ENCODE assay signal across 8 mouse cellular contexts in genomic region chr10:74920853-74921567, GRCm38 (mm10). TPM values are rescaled to one million over a fixed set of nuclear protein-coding genes. Genes with fewer than 3 reads are reported as not detected.
DNase-seq lines count a peak whose midpoint lies in the region; ATAC-seq and TF ChIP-seq lines count a peak whose summit lies in the region.

No protein-coding gene starts in this region.

- 0 out of 2 replicates have a peak, but pooled peaks cover 2% of the 10 kb centered on the region for H3K4me1 ChIP-seq in liver, embryonic 12.5 days
- H3K4me1 ChIP-seq in kidney, adult 2 months (ENCODE audit: control insufficient read depth, insufficient read depth, low read length) = 0 out of 2 replicates have a peak, but pooled peaks cover 2% of the 10 kb centered on the region
- no peaks in the 10 kb centered on the region for H3K4me1 ChIP-seq in lung, embryonic 16.5 days (replicated peaks; ENCODE audit: control insufficient read depth, insufficient read depth, low read length)

- TF ChIP-seq POLR2A in kidney, adult 2 months (IDR thresholded peaks at IDR 0.05; ENCODE audit: low read depth, low read length) = no peak

- no peak overlapping the region for H3K4me3 ChIP-seq in liver, embryonic 12.5 days
- no peak overlapping the region for H3K4me3 ChIP-seq in kidney, adult 2 months (ENCODE audit: insufficient read depth, low read depth, low read length)
- no peak overlapping the region for H3K4me3 ChIP-seq in lung, embryonic 16.5 days (ENCODE audit: low read length)

- H3K36me3 ChIP-seq in liver, embryonic 12.5 days = no peaks in the 10 kb centered on the region
- H3K36me3 ChIP-seq in kidney, adult 2 months (ENCODE audit: control insufficient read depth, insufficient read depth, low read length) = no peaks in the 10 kb centered on the region
- no peaks in the 10 kb centered on the region for H3K36me3 ChIP-seq in lung, embryonic 16.5 days (ENCODE audit: control insufficient read depth, insufficient read depth, low read length)

- no peak overlapping the region for H3K4me2 ChIP-seq in liver, embryonic 12.5 days
- H3K4me2 ChIP-seq in lung, embryonic 16.5 days (ENCODE audit: low read depth, low read length) = 0 out of 2 replicates have a peak overlapping the region, but pooled peaks have one; percentile 5

- no peak for ATAC-seq in liver, embryonic 12.5 days
- ATAC-seq in lung, embryonic 16.5 days (ENCODE audit: low read depth) = peak; percentile 56

- WGBS in liver, embryonic 12.5 days (ENCODE audit: insufficient replicate concordance) = 42% methylated on average over 17 of the region's 17 CpGs
- WGBS in kidney, adult 2 months = 36% methylated on average over 17 of the region's 17 CpGs
- WGBS in lung, embryonic 16.5 days = 33% methylated on average over 17 of the region's 17 CpGs

- H3K27me3 ChIP-seq in liver, embryonic 12.5 days (replicated peaks) = no peaks in the 10 kb centered on the region
- no peaks in the 10 kb centered on the region for H3K27me3 ChIP-seq in kidney, adult 2 months (replicated peaks; ENCODE audit: control insufficient read depth, insufficient read depth, low read length)
- no peaks in the 10 kb centered on the region; the same call in 1 of the 2 replicates for H3K27me3 ChIP-seq in lung, embryonic 16.5 days (ENCODE audit: control insufficient read depth, insufficient read depth, low read depth, low read length)

- DNase-seq in liver = peak; percentile 40
- DNase-seq in adrenal gland, adult 2 months = peak; percentile 67
- peak; percentile 38 to 47 for DNase-seq in frontal cortex, postnatal 25 days (ENCODE audit: low spot score in 2 of 2)
- peak; percentile 71 for DNase-seq in kidney, adult 2 months
- DNase-seq in retina, postnatal 1 day = peak; percentile 86
- no peak for DNase-seq in gastrocnemius, adult 8-10 months (ENCODE audit: low spot score in 2 of 2)

- no peak overlapping the region for H3K27ac ChIP-seq in liver, embryonic 12.5 days
- H3K27ac ChIP-seq in kidney, adult 2 months (ENCODE audit: insufficient read depth, low read depth, low read length) = no peak overlapping the region
- no peak overlapping the region for H3K27ac ChIP-seq in lung, embryonic 16.5 days (ENCODE audit: low read length)

- TF ChIP-seq CTCF in kidney, adult 2 months (conservative IDR thresholded peaks at IDR 0.05; ENCODE audit: insufficient read depth, insufficient read length, low read depth, low read length) = peak; percentile 93

- no peaks in the 10 kb centered on the region for H3K9me3 ChIP-seq in liver, embryonic 12.5 days (replicated peaks)
- H3K9me3 ChIP-seq in lung, embryonic 16.5 days (ENCODE audit: control insufficient read depth, low read length) = no peaks in the 10 kb centered on the region

- H3K9ac ChIP-seq in liver, embryonic 12.5 days = no peak overlapping the region
- no peak overlapping the region for H3K9ac ChIP-seq in lung, embryonic 16.5 days (ENCODE audit: low read length)

RNA-seq across cellular contexts. Expression of gene Gnaz, which starts 46.0 kb away (rescaled TPM):
- 9.0 and 9.6 TPM in 2 replicates for polyA plus RNA-seq in liver, embryonic 12.5 days (2016; fragmentation: Nextera tagmentation; extraction: Ambion mirVana)
- 1 to 10 TPM; 2.3 to 8.2 TPM for total RNA-seq in adrenal gland, adult 2 months (2021)
- polyA plus RNA-seq in adrenal gland, adult 2 months (2012; rRNA removed) = 2.4 and 7.4 TPM in 2 replicates
- polyA plus RNA-seq in kidney, adult 2 months (2012; rRNA removed) = 4.4 and 5.0 TPM in 2 replicates
- 1.9 and 2.1 TPM in 2 replicates for polyA plus RNA-seq in lung, embryonic 16.5 days (2015; fragmentation: Nextera tagmentation; extraction: Ambion mirVana)
- total RNA-seq in gastrocnemius, adult 8-10 months (2022) = under 1 TPM; 0.19 to 0.94 (median 0.37) TPM

Comparison
In these comparisons a context has a peak if more than half of its experiments do, and no peak if none do; other contexts are left out.
1. DNase-seq: peak in liver (single experiment), adrenal gland, adult 2 months (single experiment), frontal cortex, postnatal 25 days (2 of 2), kidney, adult 2 months (single experiment) and retina, postnatal 1 day (single experiment); none in gastrocnemius, adult 8-10 months (0 of 2).